Mouse (Mus musculus): ENCODE measurements around the gene Gm47841. TPM values are rescaled to one million over a fixed set of nuclear protein-coding genes. Genes with fewer than 3 reads are reported as not detected.
A peak's percentile ranks its signal among the peaks of the same experiment; 100 is the strongest.

Gene Gm47841
- total RNA-seq, 2 experiments from 2014 or later: not detected

DNA sequence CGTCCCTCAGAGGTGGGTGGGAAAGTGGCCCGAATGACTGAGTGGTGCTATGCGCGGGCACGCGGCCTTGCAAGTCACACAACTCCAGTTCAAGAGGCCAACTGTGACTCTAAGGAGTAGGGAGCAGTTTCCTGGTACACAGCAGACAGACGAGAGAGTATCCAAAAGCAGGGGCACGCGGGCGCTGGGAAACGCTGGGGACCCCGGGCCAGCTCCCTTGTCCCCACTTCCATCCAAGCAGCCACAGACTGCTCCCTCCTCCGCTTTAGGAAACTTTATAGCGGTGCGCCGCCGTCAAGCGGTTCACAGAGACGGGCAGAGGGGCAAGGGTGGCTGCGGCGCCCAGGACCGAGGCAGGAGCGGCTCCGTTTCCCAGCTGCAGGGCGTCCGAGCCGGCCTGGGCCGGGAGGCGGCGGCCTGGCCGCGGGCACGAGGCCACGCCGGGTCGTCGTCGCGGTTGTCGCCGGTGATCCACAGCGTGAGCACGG, 1.1 kb downstream of the Gm47841 start:
- ATAC-seq (replicated peaks; ENCODE audit: poor library complexity): no peak

GRCm38 (mm10) chr15:101044531-101044930, 2.7 kb downstream of the Gm47841 start:
- no peak for ATAC-seq (replicated peaks; ENCODE audit: poor library complexity)

- ATAC-seq (replicated peaks; ENCODE audit: poor library complexity): peak; percentile 59
These were observed 4.6 kb downstream of the Gm47841 start for GRCm38 (mm10) chr15:101042613-101043012.

DNA sequence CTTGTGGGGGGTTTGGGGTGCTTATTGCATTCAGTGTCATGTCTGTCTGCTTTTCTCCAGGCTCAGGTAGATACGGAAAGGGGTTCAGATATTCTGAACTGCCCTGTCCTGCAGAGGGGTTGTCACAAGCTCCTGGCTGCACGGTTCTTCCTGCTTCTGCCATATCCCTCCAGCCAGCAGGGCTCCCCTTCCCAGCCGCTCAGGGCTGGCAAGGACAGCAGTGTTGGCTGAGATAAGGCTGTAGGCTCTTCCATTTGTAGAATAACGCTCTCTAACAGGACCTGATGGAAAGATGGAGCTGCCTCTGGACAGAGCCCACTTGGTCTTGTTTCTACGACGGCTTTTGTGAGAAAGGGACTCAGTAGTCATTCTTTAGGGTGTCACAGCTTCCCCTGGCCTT, 5.2 kb downstream of the Gm47841 start:
- no peak for ATAC-seq (replicated peaks; ENCODE audit: poor library complexity)

DNA sequence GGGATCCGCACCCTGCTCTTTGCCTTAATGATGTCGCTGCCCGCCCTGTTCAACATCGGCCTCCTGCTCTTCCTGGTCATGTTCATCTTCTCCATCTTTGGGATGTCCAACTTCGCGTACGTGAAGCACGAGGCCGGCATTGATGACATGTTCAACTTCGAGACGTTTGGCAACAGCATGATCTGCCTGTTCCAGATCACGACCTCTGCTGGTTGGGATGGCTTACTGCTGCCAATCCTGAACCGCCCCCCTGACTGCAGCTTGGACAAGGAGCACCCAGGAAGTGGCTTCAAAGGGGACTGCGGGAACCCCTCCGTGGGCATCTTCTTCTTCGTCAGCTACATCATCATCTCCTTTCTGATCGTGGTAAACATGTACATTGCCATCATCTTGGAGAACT, 7.5 kb downstream of the Gm47841 start:
- ATAC-seq (replicated peaks; ENCODE audit: poor library complexity): peak; percentile 50

DNA sequence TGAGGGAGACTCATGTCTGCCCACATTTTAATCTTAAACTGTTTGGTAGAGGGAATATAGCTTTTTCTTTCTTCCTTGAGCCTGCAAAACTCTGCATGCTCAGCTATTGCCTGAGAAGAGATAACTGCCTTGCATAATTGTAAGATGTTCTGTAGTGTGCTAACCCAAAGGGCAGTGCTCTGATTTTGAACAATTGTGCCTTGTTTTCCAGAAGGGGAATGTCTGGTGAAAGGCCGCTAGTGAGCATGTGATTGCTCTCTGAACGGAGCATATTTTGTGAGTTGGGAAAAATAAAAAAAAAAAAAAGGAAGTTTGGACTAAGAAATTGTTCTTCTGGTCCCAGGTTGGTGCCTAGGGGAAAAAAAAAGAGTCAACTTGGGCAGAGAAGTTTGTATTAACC, 18.2 kb downstream of the Gm47841 start:
- no peak for ATAC-seq (replicated peaks; ENCODE audit: poor library complexity)

DNA sequence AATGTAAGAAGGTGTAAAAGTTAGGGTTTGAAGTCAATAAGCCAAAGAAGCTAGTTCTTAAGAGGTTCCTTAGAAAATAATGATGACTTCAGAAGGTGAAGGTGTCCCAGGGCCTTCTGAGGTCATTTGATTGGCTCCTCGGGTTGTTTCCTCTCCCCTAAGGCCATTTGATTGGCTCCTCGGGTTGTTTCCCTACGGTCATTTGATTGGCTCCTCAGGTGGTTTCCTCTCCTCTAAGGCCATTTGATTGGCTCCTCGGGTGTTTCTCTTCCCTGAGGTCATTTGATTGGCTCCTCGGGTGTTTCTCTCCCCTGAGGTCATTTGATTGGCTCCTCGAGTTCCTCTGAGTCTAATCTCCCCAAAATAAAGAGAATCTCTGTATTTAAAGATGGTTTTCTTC, 35.8 kb downstream of the Gm47841 start:
- ATAC-seq (replicated peaks; ENCODE audit: poor library complexity): no peak

DNA sequence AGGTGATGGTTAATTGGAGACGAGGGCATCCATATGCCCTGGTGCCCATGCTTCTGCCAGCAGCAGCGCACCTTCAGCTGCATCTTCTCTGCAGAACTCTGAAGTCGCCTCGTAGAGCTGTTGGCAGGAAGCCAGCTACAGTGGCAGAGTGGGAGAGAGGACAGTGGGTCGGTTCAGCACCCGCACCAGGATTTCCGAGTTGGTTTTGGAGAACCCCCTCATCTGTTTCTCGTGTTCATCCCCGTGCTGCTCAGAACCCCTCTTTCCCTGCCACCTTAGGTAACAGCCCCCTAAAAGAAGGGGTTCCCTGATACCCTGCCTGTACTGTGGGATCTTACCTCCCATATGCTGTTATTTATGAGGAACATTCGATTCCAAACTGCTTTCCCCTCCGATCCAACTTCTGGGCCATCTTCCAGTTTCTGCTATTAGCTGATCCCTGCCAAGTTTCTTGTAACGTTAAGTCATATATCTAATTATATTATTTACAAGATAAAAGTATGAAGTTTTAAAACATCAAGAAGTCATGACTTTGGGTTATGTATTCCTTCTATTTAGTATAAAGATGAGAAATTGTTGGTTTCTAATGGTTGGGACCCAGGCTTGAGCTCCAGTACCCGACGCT, 38.7 kb downstream of the Gm47841 start:
- ATAC-seq (replicated peaks; ENCODE audit: poor library complexity): no peak

DNA sequence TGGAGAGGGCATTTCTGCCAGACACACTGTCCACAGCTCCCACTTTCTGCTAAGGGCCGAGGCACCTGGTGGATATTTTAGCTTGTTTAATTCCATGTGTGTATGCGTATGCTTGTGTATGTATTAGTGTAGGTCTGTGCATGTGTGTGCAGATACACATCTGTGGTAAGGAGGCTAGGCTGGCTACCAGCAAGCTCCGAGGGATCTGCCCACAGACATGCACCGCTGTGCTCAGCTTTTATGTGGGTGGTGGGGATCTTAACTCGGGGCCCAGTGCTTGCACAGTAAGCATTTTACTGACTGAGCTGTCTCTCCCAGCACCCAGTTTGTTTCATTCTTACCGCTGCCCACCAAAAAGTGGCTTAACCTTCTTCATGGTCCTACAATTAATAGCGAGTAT, 40.0 kb downstream of the Gm47841 start:
- no peak for ATAC-seq (replicated peaks; ENCODE audit: poor library complexity)

GRCm38 (mm10) chr15:101006251-101007040, 40.8 kb downstream of the Gm47841 start:
- peak; percentile 74 for ATAC-seq (replicated peaks; ENCODE audit: poor library complexity)

DNA sequence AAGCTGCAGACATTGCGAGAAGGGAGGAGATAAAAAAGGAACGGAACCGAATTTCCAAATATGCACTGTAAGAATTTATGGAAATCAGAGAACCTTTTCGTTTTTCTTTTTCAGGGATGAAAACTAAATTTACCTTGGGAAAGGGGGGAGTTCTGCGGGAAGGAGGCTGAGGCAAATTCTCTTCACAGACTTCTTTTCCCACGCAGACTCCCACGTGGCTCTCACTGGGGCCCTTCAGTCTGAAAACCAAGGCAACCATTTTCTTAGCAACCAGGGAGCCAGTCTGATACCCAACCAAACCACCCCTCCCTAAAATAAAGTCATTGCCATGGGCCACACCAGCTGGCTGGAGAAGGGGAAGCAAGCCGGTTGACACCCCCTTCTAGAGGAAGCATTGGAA, 41.5 kb downstream of the Gm47841 start:
- no peak for ATAC-seq (replicated peaks; ENCODE audit: poor library complexity)

- no peak for ATAC-seq (replicated peaks; ENCODE audit: poor library complexity)
These were observed 42.7 kb downstream of the Gm47841 start for GRCm38 (mm10) chr15:101004538-101004937.

DNA sequence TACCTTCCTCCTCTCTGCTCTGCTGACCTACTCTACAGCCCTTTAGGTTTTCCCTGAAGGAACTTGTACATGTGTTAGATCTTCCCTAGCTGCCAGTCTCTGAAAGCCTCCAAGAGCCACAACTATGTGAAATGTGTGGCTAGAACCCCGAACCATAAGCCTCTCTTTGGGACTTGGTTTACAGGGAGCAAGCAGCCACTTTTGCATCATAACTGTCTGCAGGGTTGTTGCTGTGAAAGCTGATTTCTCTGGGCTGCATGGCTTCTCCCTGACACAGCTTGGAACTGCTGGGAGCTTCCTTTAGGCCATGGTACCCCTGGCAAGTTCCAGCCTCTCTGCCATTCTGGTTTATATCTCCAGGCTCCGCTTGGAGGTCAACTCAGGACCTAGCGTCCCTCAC, 44.7 kb downstream of the Gm47841 start:
- ATAC-seq (replicated peaks; ENCODE audit: poor library complexity): no peak

- ATAC-seq (replicated peaks; ENCODE audit: poor library complexity): no peak
These were observed 45.5 kb downstream of the Gm47841 start for GRCm38 (mm10) chr15:101001685-101002084.

DNA sequence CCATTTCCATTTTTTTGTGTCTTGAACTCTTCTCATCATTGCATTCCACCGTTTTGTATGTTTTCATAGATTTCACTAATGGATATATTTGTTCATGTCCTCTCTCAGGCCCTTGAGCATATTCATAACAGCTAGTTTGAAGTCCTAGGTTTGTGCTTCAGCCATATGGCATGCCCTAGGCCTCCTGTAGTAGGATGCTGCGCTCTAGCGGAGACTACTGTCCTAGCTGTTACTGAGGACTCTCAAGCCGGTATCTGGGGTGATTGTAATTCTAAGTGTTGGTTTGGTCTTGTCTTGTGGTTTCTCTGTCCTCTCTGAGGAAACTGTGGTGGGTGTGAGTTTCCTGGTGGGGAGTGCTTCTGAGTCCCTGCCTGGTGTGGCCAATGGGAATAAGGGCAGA, 50.1 kb downstream of the Gm47841 start:
- ATAC-seq (replicated peaks; ENCODE audit: poor library complexity): peak; percentile 76

Other genes with a start within 250 kb of the Gm47841 start
- not detected in 2 replicates for gene Scn8a, start 177.5 kb downstream of the Gm47841 start, total RNA-seq (2015)
- gene Scn8a, start 177.5 kb downstream of the Gm47841 start, total RNA-seq (2017): not detected in 2 replicates
- gene Fignl2, start 31.2 kb upstream of the Gm47841 start, total RNA-seq (2015): not detected in 2 replicates
- gene Fignl2, start 31.2 kb upstream of the Gm47841 start, total RNA-seq (2017): under 0.01 TPM in 1 of 2 replicates, not detected in the other
- gene Ankrd33, start 68.4 kb upstream of the Gm47841 start, total RNA-seq (2015): not detected in 2 replicates
- gene Ankrd33, start 68.4 kb upstream of the Gm47841 start, total RNA-seq (2017): not detected in 2 replicates
- gene Acvrl1, start 81.1 kb upstream of the Gm47841 start, total RNA-seq (2015): 0.27 and 1.1 TPM in 2 replicates
- 1.6 and 1.7 TPM in 2 replicates for gene Acvrl1, start 81.1 kb upstream of the Gm47841 start, total RNA-seq (2017)
- 3.4 and 4.8 TPM in 2 replicates for gene Acvr1b, start 126.7 kb upstream of the Gm47841 start, total RNA-seq (2015)
- 6.4 and 10.3 TPM in 2 replicates for gene Acvr1b, start 126.7 kb upstream of the Gm47841 start, total RNA-seq (2017)
- gene Grasp, start 176.8 kb upstream of the Gm47841 start, total RNA-seq (2015): 0.98 and 1.1 TPM in 2 replicates
- gene Grasp, start 176.8 kb upstream of the Gm47841 start, total RNA-seq (2017): 1.00 and 1.1 TPM in 2 replicates
- 6.5 and 11.3 TPM in 2 replicates for gene Nr4a1, start 206.9 kb upstream of the Gm47841 start, total RNA-seq (2015)
- 7.1 and 7.9 TPM in 2 replicates for gene Nr4a1, start 206.9 kb upstream of the Gm47841 start, total RNA-seq (2017)
- 7.9 and 13.1 TPM in 2 replicates for gene Atg101, start 236.9 kb upstream of the Gm47841 start, total RNA-seq (2015)
- 58.6 and 63.5 TPM in 2 replicates for gene Atg101, start 236.9 kb upstream of the Gm47841 start, total RNA-seq (2017)
- gene 6030408B16Rik, start 245.8 kb upstream of the Gm47841 start, total RNA-seq (2015): not detected in 2 replicates
- not detected in 2 replicates for gene 6030408B16Rik, start 245.8 kb upstream of the Gm47841 start, total RNA-seq (2017)

Measured in megakaryocyte progenitor cell, adult 5-6 weeks (primary cell).